Mouse (Mus musculus): ENCODE results near the gene Stard5. TPM values are rescaled to one million over a fixed set of nuclear protein-coding genes. Genes with fewer than 3 reads are reported as not detected.

The Stard5 gene
- polyA plus RNA-seq, 1 experiment from 2014 or later, result 5.9 TPM

DNA sequence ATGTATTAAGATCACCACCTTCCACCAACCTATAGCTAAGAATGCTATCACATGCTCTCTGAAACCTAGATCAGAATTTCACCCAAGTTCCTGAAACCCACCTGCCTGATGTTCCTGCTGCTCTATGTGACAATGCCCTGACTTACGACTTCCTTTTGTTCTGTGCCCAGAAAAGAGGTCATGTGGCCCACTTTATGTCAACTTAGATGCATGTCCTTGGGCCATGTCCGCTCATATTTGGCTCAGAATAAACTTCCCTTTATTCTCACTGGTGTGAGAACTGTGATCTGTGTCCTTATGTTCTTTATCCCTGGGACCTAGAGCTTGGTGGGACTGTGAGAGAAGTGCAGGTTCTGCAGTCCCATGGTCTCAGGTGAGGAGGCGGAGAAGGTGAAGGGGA lies 45.5 kb downstream of the Stard5 start:
- Histone ChIP-seq H3K27ac (no peak overlapping the region), H3K9me3 (no peaks in the 10 kb centered on the region), H3K36me3 (replicated peaks) (no peaks in the 10 kb centered on the region), H3K4me3 (no peak overlapping the region), H3K4me1 (no peaks in the 10 kb centered on the region), H3K27me3 (replicated peaks) (no peaks in the 10 kb centered on the region), H3K9ac (no peak overlapping the region), H3K4me2 (no peak overlapping the region)
- 82% methylated on average over 3 of the region's 3 CpGs for WGBS
- no peak for ATAC-seq (replicated peaks)

DNA sequence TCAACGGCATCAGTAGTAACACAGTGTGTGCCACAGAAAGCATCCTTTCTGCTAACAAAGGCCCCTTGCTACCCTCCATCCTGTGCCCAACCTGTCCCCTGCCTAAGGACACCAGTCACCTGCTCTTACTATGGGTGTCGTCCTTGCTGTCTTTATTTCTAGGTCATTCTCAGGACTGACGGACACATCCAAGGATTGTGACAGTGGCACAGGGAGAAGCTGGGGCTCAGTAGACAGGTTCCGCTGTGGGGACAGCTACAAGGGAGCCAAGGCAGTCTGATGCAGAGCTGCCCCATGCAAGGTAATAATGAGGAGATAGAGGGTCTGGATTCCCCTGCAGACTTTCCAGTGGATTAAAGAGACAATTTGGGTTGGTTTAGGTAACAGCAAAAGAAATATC lies 46.7 kb downstream of the Stard5 start:
- Histone ChIP-seq H3K27me3 (replicated peaks) (no peaks in the 10 kb centered on the region), H3K27ac (no peak overlapping the region), H3K36me3 (replicated peaks) (no peaks in the 10 kb centered on the region), H3K4me1 (no peaks in the 10 kb centered on the region), H3K4me2 (no peak overlapping the region), H3K9me3 (no peaks in the 10 kb centered on the region), H3K9ac (no peak overlapping the region), H3K4me3 (no peak overlapping the region)
- 93% methylated on average over 4 of the region's 4 CpGs for WGBS
- no peak for ATAC-seq (replicated peaks)

DNA sequence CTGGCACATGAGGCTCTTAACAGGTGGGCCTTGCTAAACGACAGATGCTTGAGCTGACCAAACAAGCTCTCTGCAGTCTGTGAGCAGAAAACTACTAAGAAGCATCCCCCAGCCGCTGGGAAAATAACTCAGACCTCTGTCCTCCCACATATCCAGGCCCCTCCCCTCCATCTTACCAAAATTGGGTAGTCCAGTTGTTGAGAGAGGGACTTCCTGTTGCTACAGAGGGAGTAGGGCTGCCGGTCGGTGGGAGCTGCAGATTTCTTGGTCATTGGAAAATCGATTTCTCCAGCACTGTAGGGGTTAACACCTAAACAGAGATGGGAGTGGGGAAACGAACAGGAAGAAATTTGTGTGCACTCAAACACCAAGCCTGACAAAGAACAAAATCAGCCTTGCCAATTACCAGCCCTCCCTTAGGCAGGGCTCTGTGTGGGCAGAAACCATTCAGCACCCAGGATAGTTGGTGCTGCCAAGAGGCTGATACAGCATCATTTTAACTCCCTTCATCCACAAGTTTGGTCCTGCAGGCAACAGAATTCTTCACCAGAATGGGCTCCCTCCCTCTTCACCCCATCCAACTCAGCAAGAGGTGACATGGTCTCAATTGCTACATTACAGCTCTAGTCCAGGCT lies 51.0 kb downstream of the Stard5 start:
- H3K4me1 ChIP-seq, result no peaks in the 10 kb centered on the region
- no peak for ATAC-seq (replicated peaks)
- no peaks in the 10 kb centered on the region for H3K27me3 ChIP-seq (replicated peaks)
- H3K27ac ChIP-seq, result no peak overlapping the region
- no peaks in the 10 kb centered on the region for H3K9me3 ChIP-seq
- H3K4me3 ChIP-seq, result no peak overlapping the region
- no peaks in the 10 kb centered on the region for H3K36me3 ChIP-seq (replicated peaks)
- H3K4me2 ChIP-seq, result no peak overlapping the region
- WGBS, result 62% methylated on average over 6 of the region's 6 CpGs
- H3K9ac ChIP-seq, result no peak overlapping the region

DNA sequence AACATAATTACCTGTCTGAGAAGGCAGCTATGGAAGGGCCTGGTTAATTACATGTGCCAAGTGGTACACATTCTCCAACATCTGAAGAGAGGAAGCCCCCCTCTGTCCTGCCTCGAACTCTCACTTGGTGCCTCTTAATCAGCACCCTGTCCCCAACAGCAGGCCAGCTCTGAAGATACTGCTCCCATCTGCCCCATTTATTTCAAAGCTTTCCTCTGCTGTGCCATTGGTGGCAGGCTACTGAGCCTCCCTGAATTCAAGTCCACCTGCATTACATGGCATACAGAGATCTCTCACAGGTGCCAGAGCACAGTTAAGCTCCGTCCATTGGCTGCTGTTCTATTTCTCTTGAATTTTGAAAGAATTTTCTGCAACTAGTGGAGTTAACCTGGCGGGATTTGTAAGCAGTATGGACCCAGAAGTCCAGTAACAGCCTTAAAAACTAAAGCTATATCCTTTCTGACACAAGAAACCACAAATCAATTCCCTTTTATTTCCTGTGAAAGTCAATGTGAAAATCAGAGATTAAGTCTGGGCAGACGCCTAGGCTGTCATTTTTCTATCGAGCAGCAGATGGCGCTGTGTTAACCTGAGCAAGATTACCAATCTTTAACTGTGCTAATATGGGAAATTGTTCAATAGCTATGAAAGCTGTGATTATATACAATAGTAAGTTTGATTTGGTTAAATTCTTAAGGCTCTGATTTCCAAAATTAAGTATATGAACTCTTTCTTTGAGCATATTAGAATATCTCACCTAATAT lies 63.9 kb downstream of the Stard5 start:
- ATAC-seq (replicated peaks), result no peak
- Histone ChIP-seq H3K27ac (no peak overlapping the region), H3K27me3 (replicated peaks) (no peaks in the 10 kb centered on the region), H3K36me3 (replicated peaks) (no peaks in the 10 kb centered on the region), H3K4me1 (no peaks in the 10 kb centered on the region), H3K4me3 (no peak overlapping the region), H3K4me2 (no peak overlapping the region), H3K9ac (no peak overlapping the region), H3K9me3 (no peaks in the 10 kb centered on the region)
- 32% methylated on average over 6 of the region's 6 CpGs for WGBS

DNA sequence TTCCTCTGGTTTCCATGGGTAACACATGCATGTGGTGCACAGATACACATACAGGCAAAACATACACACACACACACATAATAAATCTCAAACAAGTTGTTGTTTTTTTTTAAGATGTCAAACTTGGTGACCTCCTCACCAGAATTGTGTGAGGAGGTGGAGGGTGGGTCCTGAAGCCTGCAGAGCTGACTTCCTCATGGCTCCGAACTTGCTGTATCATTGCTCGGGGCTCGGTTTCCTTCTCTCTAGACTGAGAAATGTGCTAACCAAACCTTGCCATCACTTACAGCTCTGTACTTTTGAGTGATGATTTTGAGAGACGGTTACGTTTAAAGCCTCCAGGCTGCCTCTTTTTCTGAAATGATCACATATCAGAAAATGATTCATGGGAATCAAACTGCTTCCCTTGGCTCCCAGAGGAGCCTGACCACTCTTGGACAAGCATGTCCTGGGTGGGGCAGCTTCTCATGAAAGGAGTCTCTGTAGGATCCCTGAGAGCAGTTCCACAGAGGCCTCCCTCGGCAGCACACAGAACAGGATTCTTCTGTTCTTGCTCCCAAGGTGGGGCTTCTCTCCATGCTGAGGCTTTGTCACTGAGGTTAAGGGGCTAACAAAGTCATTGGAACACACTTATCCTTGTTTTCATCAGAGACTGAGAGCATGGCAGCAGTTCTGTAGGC lies 67.4 kb downstream of the Stard5 start:
- ATAC-seq (replicated peaks), result no peak
- H3K9ac ChIP-seq, result no peak overlapping the region
- WGBS, result 82% methylated on average over 6 of the region's 6 CpGs
- H3K27ac ChIP-seq, result no peak overlapping the region
- no peaks in the 10 kb centered on the region for H3K4me1 ChIP-seq
- no peaks in the 10 kb centered on the region for H3K9me3 ChIP-seq
- no peak overlapping the region for H3K4me3 ChIP-seq
- H3K4me2 ChIP-seq, result no peak overlapping the region
- no peaks in the 10 kb centered on the region for H3K27me3 ChIP-seq (replicated peaks)
- H3K36me3 ChIP-seq (replicated peaks), result no peaks in the 10 kb centered on the region

Other genes starting within 250 kb of the Stard5 start
- 0.08 and 0.37 TPM in 2 replicates for gene Tmc3, start 47.0 kb upstream of the Stard5 start, polyA plus RNA-seq (2015; fragmentation: Nextera tagmentation; extraction: Ambion mirVana)
- gene Il16, start 113.8 kb downstream of the Stard5 start, polyA plus RNA-seq (2015; fragmentation: Nextera tagmentation; extraction: Ambion mirVana), result 0.93 and 1.3 TPM in 2 replicates
- 1.5 and 2.2 TPM in 2 replicates for gene Cfap161, start 162.9 kb downstream of the Stard5 start, polyA plus RNA-seq (2015; fragmentation: Nextera tagmentation; extraction: Ambion mirVana)